Mouse (Mus musculus): ENCODE results near the gene Olfr1324. TPM values are rescaled to one million over a fixed set of nuclear protein-coding genes. Genes with fewer than 3 reads are reported as not detected.

Olfr1324 gene
- not detected for polyA plus RNA-seq (2017; shearing (Covaris generic))

GRCm38 (mm10) chrX:50428398-50428797 is at the start of gene Olfr1324:
TSS of gene Olfr1324 (minus strand) at chrX:50428498.

All from activated CD4-positive, CD25-positive, alpha-beta regulatory T cell (primary cell).